Mouse (Mus musculus): ENCODE data around the gene Cpn2.

Cpn2 gene

GRCm38 (mm10) chr16:30267359-30267758 is at the start of gene Cpn2:
Cpn2 (minus strand) TSS chr16:30267499.
- in situ Hi-C loops (cut with MboI; ENCODE audit: low sequenced_read_pairs) = loop anchor here (10.0 to 25.0 kb wide), 2 partner anchors 247 to 795 kb away; no protein-coding TSS in a partner anchor

GRCm38 (mm10) chr16:30314236-30314635 is 46.9 kb upstream of the Cpn2 start:
- in situ Hi-C loops (cut with MboI; ENCODE audit: low sequenced_read_pairs) = no loop called here

- in situ Hi-C loops (cut with MboI; ENCODE audit: low sequenced_read_pairs) = no loop called here
Observed at GRCm38 (mm10) chr16:30310647-30311046, 43.3 kb upstream of the Cpn2 start, which contains the start of gene Gp5. Gp5 (minus strand) TSS chr16:30310779.

- in situ Hi-C loops (cut with MboI; ENCODE audit: low sequenced_read_pairs) = no loop called here
Observed at GRCm38 (mm10) chr16:30310171-30310515, 42.8 kb upstream of the Cpn2 start.

GRCm38 (mm10) chr16:30309395-30310170 is 42.3 kb upstream of the Cpn2 start:
- in situ Hi-C loops (cut with MboI; ENCODE audit: low sequenced_read_pairs) = no loop called here

- in situ Hi-C loops (cut with MboI; ENCODE audit: low sequenced_read_pairs) = no loop called here
Observed at GRCm38 (mm10) chr16:30308616-30309394, 41.5 kb upstream of the Cpn2 start.

GRCm38 (mm10) chr16:30307961-30308615 is 40.8 kb upstream of the Cpn2 start:
- in situ Hi-C loops (cut with MboI; ENCODE audit: low sequenced_read_pairs) = no loop called here

GRCm38 (mm10) chr16:30307306-30307705 is 40.0 kb upstream of the Cpn2 start:
- in situ Hi-C loops (cut with MboI; ENCODE audit: low sequenced_read_pairs) = no loop called here

- in situ Hi-C loops (cut with MboI; ENCODE audit: low sequenced_read_pairs) = no loop called here
Observed at GRCm38 (mm10) chr16:30306102-30306501, 38.8 kb upstream of the Cpn2 start.

- in situ Hi-C loops (cut with MboI; ENCODE audit: low sequenced_read_pairs) = no loop called here
Observed at GRCm38 (mm10) chr16:30304236-30304635, 36.9 kb upstream of the Cpn2 start.

- in situ Hi-C loops (cut with MboI; ENCODE audit: low sequenced_read_pairs) = no loop called here
Observed at GRCm38 (mm10) chr16:30303411-30303810, 36.1 kb upstream of the Cpn2 start.

GRCm38 (mm10) chr16:30302686-30303085 is 35.4 kb upstream of the Cpn2 start:
- in situ Hi-C loops (cut with MboI; ENCODE audit: low sequenced_read_pairs) = no loop called here

- in situ Hi-C loops (cut with MboI; ENCODE audit: low sequenced_read_pairs) = no loop called here
Observed at GRCm38 (mm10) chr16:30299711-30300277, 32.5 kb upstream of the Cpn2 start.

- in situ Hi-C loops (cut with MboI; ENCODE audit: low sequenced_read_pairs) = no loop called here
Observed at GRCm38 (mm10) chr16:30297450-30297849, 30.2 kb upstream of the Cpn2 start.

GRCm38 (mm10) chr16:30296601-30297275 is 29.4 kb upstream of the Cpn2 start:
- in situ Hi-C loops (cut with MboI; ENCODE audit: low sequenced_read_pairs) = no loop called here

- in situ Hi-C loops (cut with MboI; ENCODE audit: low sequenced_read_pairs) = no loop called here
Observed at GRCm38 (mm10) chr16:30295106-30295505, 27.8 kb upstream of the Cpn2 start.

- in situ Hi-C loops (cut with MboI; ENCODE audit: low sequenced_read_pairs) = no loop called here
Observed at GRCm38 (mm10) chr16:30290436-30290835, 23.1 kb upstream of the Cpn2 start.

- in situ Hi-C loops (cut with MboI; ENCODE audit: low sequenced_read_pairs) = no loop called here
Observed at GRCm38 (mm10) chr16:30285701-30286100, 18.4 kb upstream of the Cpn2 start.

GRCm38 (mm10) chr16:30283743-30284337 is 16.5 kb upstream of the Cpn2 start:
- in situ Hi-C loops (cut with MboI; ENCODE audit: low sequenced_read_pairs) = no loop called here

GRCm38 (mm10) chr16:30282844-30283495 is 15.7 kb upstream of the Cpn2 start, which contains the start of gene Lrrc15:
Lrrc15 (minus strand) TSS chr16:30283256.
- in situ Hi-C loops (cut with MboI; ENCODE audit: low sequenced_read_pairs) = no loop called here
